11 mouse cellular contexts compared by ENCODE assay signal in the genomic region with DNA sequence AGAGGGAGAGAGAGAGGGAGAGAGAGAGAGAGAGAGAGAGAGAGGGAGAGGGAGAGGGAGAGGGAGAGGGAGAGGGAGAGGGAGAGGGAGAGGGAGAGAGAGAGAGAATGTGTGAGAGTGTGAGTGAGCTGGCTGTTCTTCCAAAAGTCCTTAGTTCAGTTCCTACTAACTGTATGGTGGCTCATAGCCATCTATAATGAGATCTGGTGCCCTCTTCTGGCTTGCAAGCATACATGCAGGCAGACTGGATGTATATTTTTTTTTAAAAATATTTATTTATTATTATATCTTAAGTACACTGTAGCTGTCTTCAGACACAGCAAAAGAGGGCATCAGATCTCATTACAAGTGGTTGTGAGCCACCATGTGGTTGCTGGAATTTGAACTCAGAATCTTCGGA. TPM values are rescaled to one million over a fixed set of nuclear protein-coding genes. Genes with fewer than 3 reads are reported as not detected.
DNase-seq lines count a peak whose midpoint lies in the region; ATAC-seq and TF ChIP-seq lines count a peak whose summit lies in the region.
"Not testable (repeated sequence)": the region's sequence is repeated elsewhere in the genome, so short reads cannot be mapped to it uniquely, and the experiment has no call there.
"Had no signal": no experiment of that assay in that cellular context is flagged by ENCODE, and none has a peak within 500 bp of the region (broad histone marks: within the 10 kb centered on the region; RNA-seq: fewer than 3 reads in every experiment).

No protein-coding gene starts in this region.

- H3K27ac ChIP-seq in liver, embryonic 14.5 days; midbrain, postnatal 0 days (ENCODE audit: low read depth, low read length): not testable (repeated sequence)

- H3K27me3 ChIP-seq in E14TG2a.4 (ENCODE audit: insufficient read depth, low read length); Patski; liver, embryonic 14.5 days (ENCODE audit: control insufficient read depth, insufficient read depth, low read length); midbrain, postnatal 0 days (ENCODE audit: insufficient read depth, low read length): not testable (repeated sequence)

- not testable (repeated sequence) for H3K9ac ChIP-seq in liver, embryonic 14.5 days (replicated peaks); midbrain, postnatal 0 days (replicated peaks; ENCODE audit: low read length, poor library complexity, severe bottlenecking)

- not testable (repeated sequence) for ATAC-seq in Patski; liver, embryonic 14.5 days (ENCODE audit: insufficient read depth); midbrain, postnatal 0 days (ENCODE audit: low FRiP score)

- H3K4me2 ChIP-seq in liver, embryonic 14.5 days (ENCODE audit: low read depth); midbrain, postnatal 0 days (ENCODE audit: low read depth, low read length, poor library complexity, severe bottlenecking): not testable (repeated sequence)

- in situ Hi-C loops in Patski (cut with MboI; ENCODE audit: low pct_unique_long_range_greater_than_20kb) = not testable (repeated sequence)

- DNase-seq in 416B (ENCODE audit: low read depth) = peak; percentile 66
- not testable (repeated sequence) for DNase-seq in Patski (ENCODE audit: low read depth, low spot score); liver, embryonic 14.5 days (ENCODE audit: low read depth in 3 of 3, low spot score in 3 of 3); midbrain, postnatal 0 days (ENCODE audit: low spot score)
- peak; percentile 54 for DNase-seq in embryo, embryonic 10 days (ENCODE audit: low spot score)
- peak; percentile 52 for DNase-seq in induced T-regulatory cell, adult 2 months (ENCODE audit: low read depth)

- H3K4me3 ChIP-seq in E14TG2a.4 (replicated peaks; ENCODE audit: low read length); liver, embryonic 14.5 days (ENCODE audit: insufficient read depth in 1 of 2, low read depth in 2 of 2, low read length in 2 of 2); midbrain, postnatal 0 days (ENCODE audit: low read depth, low read length): not testable (repeated sequence)

- TF ChIP-seq EP300 in liver, embryonic 14.5 days (IDR thresholded peaks at IDR 0.05; ENCODE audit: low read depth) = not testable (repeated sequence)

- POLR2A ChIA-PET in Patski (lab: Charles Lee) = interaction anchor here (1.1 kb wide), 1 partner anchor 99 kb away, joined by 5 read pairs; no protein-coding TSS in a partner anchor

- H3K9me3 ChIP-seq in E14TG2a.4 (ENCODE audit: low read length); liver, embryonic 14.5 days (ENCODE audit: control insufficient read depth, low read length); midbrain, postnatal 0 days (ENCODE audit: low read length): not testable (repeated sequence)

- CTCF ChIA-PET in Patski (lab: Charles Lee) = interaction anchor here (0.8 to 3.7 kb wide), 16 partner anchors 17 to 139 kb away, joined by 3 to 29 read pairs (median 4); partner anchors contain the start of genes Eif3g and S1pr2

- peak; percentile 53 for TF ChIP-seq CTCF in E14TG2a.4 (conservative IDR thresholded peaks at IDR 0.05; ENCODE audit: low read length)
- TF ChIP-seq CTCF in Patski (IDR thresholded peaks at IDR 0.05) = peak; percentile 73
- peak; percentile 66 for TF ChIP-seq CTCF in liver, embryonic 14.5 days (IDR thresholded peaks at IDR 0.05; ENCODE audit: low read depth)
- TF ChIP-seq CTCF in midbrain, postnatal 0 days (IDR thresholded peaks at IDR 0.05) = peak; percentile 69

- WGBS in liver, embryonic 14.5 days (ENCODE audit: insufficient replicate concordance) = 58% methylated on average over 1 of the region's 1 CpGs
- 81% methylated on average over 1 of the region's 1 CpGs for WGBS in midbrain, postnatal 0 days

- H3K4me1 ChIP-seq in E14TG2a.4 (replicated peaks; ENCODE audit: low read depth, low read length) = peaks cover 36% of the 10 kb centered on the region
- H3K4me1 ChIP-seq in liver, embryonic 14.5 days (replicated peaks; ENCODE audit: control insufficient read depth in 2 of 2, insufficient read depth in 2 of 2, low read length in 1 of 2); midbrain, postnatal 0 days (ENCODE audit: insufficient read depth, low read length): not testable (repeated sequence)

- not testable (repeated sequence) for H3K36me3 ChIP-seq in E14TG2a.4 (ENCODE audit: insufficient read depth, low read length); liver, embryonic 14.5 days (replicated peaks; ENCODE audit: control insufficient read depth, insufficient read depth, low read depth); midbrain, postnatal 0 days (ENCODE audit: insufficient read depth, low read length)

RNA-seq across cellular contexts. Expression of gene Mrpl4, which starts 4.2 kb away (rescaled TPM):
- 89.1 TPM for polyA plus RNA-seq in Patski (2021)
- 36.5 and 36.7 TPM in 2 replicates for polyA plus RNA-seq in liver, embryonic 14.5 days (2012; rRNA removed)
- 61.3 and 67.7 TPM in 2 replicates for polyA plus RNA-seq in liver, embryonic 14.5 days (2014; fragmentation: Nextera tagmentation; extraction: Ambion mirVana)
- 62.9 and 80.9 TPM in 2 replicates for total RNA-seq in midbrain, postnatal 0 days (2014; rRNA removed)
- polyA plus RNA-seq in midbrain, postnatal 0 days (2015; fragmentation: Nextera tagmentation; extraction: Ambion mirVana) = 105 TPM in 2 replicates

RNA-seq across cellular contexts. Expression of gene Icam1, which starts 17.4 kb away (rescaled TPM):
- 0.06 TPM for polyA plus RNA-seq in Patski (2021)
- 5.4 and 6.9 TPM in 2 replicates for polyA plus RNA-seq in liver, embryonic 14.5 days (2012; rRNA removed)
- 7.9 and 9.1 TPM in 2 replicates for polyA plus RNA-seq in liver, embryonic 14.5 days (2014; fragmentation: Nextera tagmentation; extraction: Ambion mirVana)
- 4.5 and 5.2 TPM in 2 replicates for total RNA-seq in midbrain, postnatal 0 days (2014; rRNA removed)
- polyA plus RNA-seq in midbrain, postnatal 0 days (2015; fragmentation: Nextera tagmentation; extraction: Ambion mirVana) = 3.4 and 3.6 TPM in 2 replicates

RNA-seq across cellular contexts. Expression of gene S1pr2, which starts 21.8 kb away (rescaled TPM):
- polyA plus RNA-seq in Patski (2021) = 10.9 TPM
- polyA plus RNA-seq in liver, embryonic 14.5 days (2012; rRNA removed) = 1.2 and 1.3 TPM in 2 replicates
- polyA plus RNA-seq in liver, embryonic 14.5 days (2014; fragmentation: Nextera tagmentation; extraction: Ambion mirVana) = 2.3 and 3.0 TPM in 2 replicates
- total RNA-seq in midbrain, postnatal 0 days (2014; rRNA removed) = 4.7 and 7.3 TPM in 2 replicates
- 5.5 and 7.2 TPM in 2 replicates for polyA plus RNA-seq in midbrain, postnatal 0 days (2015; fragmentation: Nextera tagmentation; extraction: Ambion mirVana)

RNA-seq across cellular contexts. Expression of gene Icam4, which starts 30.8 kb away (rescaled TPM):
- polyA plus RNA-seq in Patski (2021) = 0.99 TPM
- 61.8 and 64.1 TPM in 2 replicates for polyA plus RNA-seq in liver, embryonic 14.5 days (2012; rRNA removed)
- 204 and 223 TPM in 2 replicates for polyA plus RNA-seq in liver, embryonic 14.5 days (2014; fragmentation: Nextera tagmentation; extraction: Ambion mirVana)
- total RNA-seq in midbrain, postnatal 0 days (2014; rRNA removed) = not detected in 2 replicates
- 0.30 TPM in 1 of 2 replicates, not detected in the other for polyA plus RNA-seq in midbrain, postnatal 0 days (2015; fragmentation: Nextera tagmentation; extraction: Ambion mirVana)
- polyA plus RNA-seq: hindbrain, embryonic 15.5 days had no signal

RNA-seq across cellular contexts. Expression of gene Icam5, which starts 33.5 kb away (rescaled TPM):
- 1.1 TPM for polyA plus RNA-seq in Patski (2021)
- 0.70 and 0.87 TPM in 2 replicates for polyA plus RNA-seq in liver, embryonic 14.5 days (2012; rRNA removed)
- 0.20 and 0.28 TPM in 2 replicates for polyA plus RNA-seq in liver, embryonic 14.5 days (2014; fragmentation: Nextera tagmentation; extraction: Ambion mirVana)
- 6.3 and 7.7 TPM in 2 replicates for total RNA-seq in midbrain, postnatal 0 days (2014; rRNA removed)
- polyA plus RNA-seq in midbrain, postnatal 0 days (2015; fragmentation: Nextera tagmentation; extraction: Ambion mirVana) = 4.1 and 4.2 TPM in 2 replicates
- total RNA-seq: heart, adult 18-20 months; heart, postnatal 4 days had no signal
- polyA plus RNA-seq: heart, embryonic 14.5 days had no signal
